Mouse (Mus musculus): ENCODE results near the gene Cnih1.

- TF ChIP-seq CTCF (IDR thresholded peaks at IDR 0.05; ENCODE audit: control insufficient read depth, insufficient read depth, insufficient read length), result peak; percentile 80
- no peak for TF ChIP-seq MAX (IDR thresholded peaks at IDR 0.05)
Observed at GRCm38 (mm10) chr14:46787787-46788504, at the start of gene Cnih1.
